Mouse (Mus musculus) heart, adult 2 months (tissue): ENCODE results near the gene Trp73. TPM values are rescaled to one million over a fixed set of nuclear protein-coding genes. Genes with fewer than 3 reads are reported as not detected.

ENCODE experiments used
- DNase-seq, 2 experiments: peaks; one replicate each; pipeline ENCODE4 v3.0.0; 2021
- H3K27ac ChIP-seq: fragments of 200-600 bp; 2 replicates; pipeline ENCODE4 v1.8.1; 2022
- H3K27me3 ChIP-seq: fragments of 200-500 bp; 2 replicates; pipeline ENCODE4 v1.6.1; 2012; ENCODE audit warnings: mild to moderate bottlenecking, low read length, inconsistent platforms, mixed read lengths; ENCODE audit not compliant: control insufficient read depth, insufficient read depth
- H3K36me3 ChIP-seq: fragments of 200-500 bp; 2 replicates; pipeline ENCODE4 v1.6.1; 2012; ENCODE audit warnings: low read length, inconsistent platforms; ENCODE audit not compliant: control insufficient read depth, insufficient read depth
- H3K4me1 ChIP-seq: fragments of 200-500 bp; 2 replicates; pipeline ENCODE4 v1.6.1; 2011; ENCODE audit warnings: low read length; ENCODE audit not compliant: control insufficient read depth, insufficient read depth
- H3K4me3 ChIP-seq: fragments of 200-600 bp; 2 replicates; pipeline ENCODE4 v1.8.1; 2022
- H3K79me2 ChIP-seq: fragments of 200-500 bp; replicated peaks from 2 replicates; pipeline ENCODE4 v1.6.1; 2012; ENCODE audit warnings: mild to moderate bottlenecking, inconsistent platforms, low read length, moderate library complexity, mixed read lengths; ENCODE audit not compliant: control insufficient read depth, insufficient read depth
- H3K9ac ChIP-seq: fragments of 200-500 bp; 2 replicates; pipeline ENCODE4 v1.6.1; 2012; ENCODE audit warnings: low read depth, mild to moderate bottlenecking, control low read depth, inconsistent platforms, low read length, mixed read lengths
- CTCF ChIP-seq: fragments of 200-600 bp; IDR thresholded peaks from 2 replicates; pipeline ENCODE4 v1.8.1; 2022; ENCODE audit warnings: antibody characterized with exemption, mild to moderate bottlenecking, moderate library complexity
- EP300 ChIP-seq: fragments of 200-500 bp; IDR thresholded peaks from 2 replicates; pipeline ENCODE4 v1.6.1; 2011; ENCODE audit warnings: low read depth, low read length, control low read depth; ENCODE audit not compliant: insufficient read depth
- POLR2A ChIP-seq: fragments of 200-500 bp; IDR thresholded peaks from 2 replicates; pipeline ENCODE4 v1.6.1; 2011; ENCODE audit warnings: mild to moderate bottlenecking, low read depth, low read length, control low read depth; ENCODE audit not compliant: insufficient read depth
- WGBS: fragments of 180-500 bp; shearing (Covaris S2); methylation state at CpG from one replicate; pipeline ENCODE4 v1.1.7; 2018; 5-methylcytosine and 5-hydroxymethylcytosine counted together
- intact Hi-C: fragments of 180-260 bp; cut with DNase I; formaldehyde crosslinking; loops from one replicate; pipeline ENCODE4 v1.15.1; 2025
- polyA plus RNA-seq: library from polyadenylated mRNA; depleted of rRNA; stranded (reverse); fragments of >200 nt; gene quantifications from 2 replicates; pipeline ENCODE4 v1.2.3, GENCODE M21; 2012
- total RNA-seq, 2 experiments: library from RNA; stranded (reverse); gene quantifications; 2 replicates each; pipeline ENCODE4 v1.2.3; 2021

The Trp73 gene
- total and polyA plus RNA-seq, 3 experiments: 0.39 TPM; not detected in 2

- Histone ChIP-seq H3K4me3 (no peak overlapping the region), H3K79me2 (no peaks in the 10 kb centered on the region), H3K4me1 (no peaks in the 10 kb centered on the region), H3K9ac (no peak overlapping the region), H3K27ac (no peak overlapping the region), H3K27me3 (no peaks in the 10 kb centered on the region; the same call in 1 of the 2 replicates), H3K36me3 (no peaks in the 10 kb centered on the region)
- intact Hi-C loops: no loop called here
- no peak for DNase-seq
- TF ChIP-seq CTCF: no peak
- no peak for TF ChIP-seq EP300
- no peak for TF ChIP-seq POLR2A
- 67% methylated on average over 11 of the region's 11 CpGs for WGBS
Measured at GRCm38 (mm10) chr4:154121800-154122199, 18.2 kb downstream of the Trp73 start.

DNA sequence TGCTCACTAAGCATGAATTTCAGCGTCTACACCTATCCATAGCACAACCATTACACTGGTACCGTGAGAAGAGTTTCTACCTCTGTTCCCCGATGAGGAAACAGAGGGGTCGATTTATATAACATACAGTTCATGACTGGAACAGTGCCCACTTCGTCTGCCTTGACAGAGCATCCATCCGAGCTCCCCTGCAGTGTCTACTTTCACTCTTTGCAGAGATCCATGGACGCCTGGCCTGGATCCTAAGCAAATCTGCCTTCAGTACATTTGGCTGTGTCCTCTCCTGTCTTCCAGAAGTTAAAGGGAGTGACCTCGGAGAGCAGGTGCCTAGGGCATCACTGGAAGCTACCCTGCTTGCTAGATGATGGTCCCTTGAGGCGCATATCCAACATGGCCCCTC is 20.8 kb downstream of the Trp73 start:
- H3K27me3 ChIP-seq: no peaks in the 10 kb centered on the region
- intact Hi-C loops: no loop called here
- no peaks in the 10 kb centered on the region for H3K36me3 ChIP-seq
- WGBS: 74% methylated on average over 9 of the region's 9 CpGs
- no peak overlapping the region for H3K27ac ChIP-seq
- no peak overlapping the region for H3K9ac ChIP-seq
- TF ChIP-seq CTCF (no peak), POLR2A (no peak), EP300 (no peak)
- no peak for DNase-seq
- no peak overlapping the region for H3K4me3 ChIP-seq
- no peaks in the 10 kb centered on the region for H3K4me1 ChIP-seq
- no peaks in the 10 kb centered on the region for H3K79me2 ChIP-seq

DNA sequence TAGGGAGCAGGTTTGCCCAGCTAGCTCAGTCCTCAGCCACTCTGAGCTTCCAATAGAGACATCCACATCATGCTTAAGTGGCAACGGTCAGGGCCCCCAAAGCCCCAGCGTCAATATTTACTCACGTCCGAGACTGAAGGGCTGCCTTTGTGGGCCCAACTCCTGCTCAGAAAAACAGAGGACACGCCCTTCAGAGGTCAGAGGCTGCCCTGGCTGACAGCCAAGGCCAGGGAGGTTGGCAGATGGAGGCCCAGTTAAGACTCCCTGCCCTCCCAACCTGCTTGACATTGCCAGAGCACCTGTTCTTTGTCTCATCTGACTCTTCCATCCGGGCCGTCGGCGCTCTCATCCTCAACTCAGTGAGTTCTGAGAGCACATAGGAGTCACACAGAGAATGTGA is 21.2 kb downstream of the Trp73 start:
- Histone ChIP-seq H3K36me3 (no peaks in the 10 kb centered on the region), H3K79me2 (no peaks in the 10 kb centered on the region), H3K9ac (no peak overlapping the region), H3K27me3 (no peaks in the 10 kb centered on the region), H3K27ac (no peak overlapping the region), H3K4me3 (no peak overlapping the region), H3K4me1 (no peaks in the 10 kb centered on the region)
- TF ChIP-seq EP300 (no peak), POLR2A (no peak), CTCF (no peak)
- DNase-seq: no peak
- 52% methylated on average over 9 of the region's 9 CpGs for WGBS
- intact Hi-C loops: no loop called here

- intact Hi-C loops: no loop called here
- no peak overlapping the region for H3K4me3 ChIP-seq
- H3K36me3 ChIP-seq: no peaks in the 10 kb centered on the region
- no peaks in the 10 kb centered on the region for H3K4me1 ChIP-seq
- TF ChIP-seq POLR2A (no peak), EP300 (no peak), CTCF (no peak)
- no peak for DNase-seq
- H3K79me2 ChIP-seq: no peaks in the 10 kb centered on the region
- H3K27ac ChIP-seq: no peak overlapping the region
- no peak overlapping the region for H3K9ac ChIP-seq
- no peaks in the 10 kb centered on the region; the same call in 1 of the 2 replicates for H3K27me3 ChIP-seq
- WGBS: 43% methylated on average over 7 of the region's 7 CpGs
Measured at GRCm38 (mm10) chr4:154116421-154116820, 23.6 kb downstream of the Trp73 start.

- intact Hi-C loops: no loop called here
Measured at GRCm38 (mm10) chr4:154109850-154110243, 30.2 kb downstream of the Trp73 start.

DNA sequence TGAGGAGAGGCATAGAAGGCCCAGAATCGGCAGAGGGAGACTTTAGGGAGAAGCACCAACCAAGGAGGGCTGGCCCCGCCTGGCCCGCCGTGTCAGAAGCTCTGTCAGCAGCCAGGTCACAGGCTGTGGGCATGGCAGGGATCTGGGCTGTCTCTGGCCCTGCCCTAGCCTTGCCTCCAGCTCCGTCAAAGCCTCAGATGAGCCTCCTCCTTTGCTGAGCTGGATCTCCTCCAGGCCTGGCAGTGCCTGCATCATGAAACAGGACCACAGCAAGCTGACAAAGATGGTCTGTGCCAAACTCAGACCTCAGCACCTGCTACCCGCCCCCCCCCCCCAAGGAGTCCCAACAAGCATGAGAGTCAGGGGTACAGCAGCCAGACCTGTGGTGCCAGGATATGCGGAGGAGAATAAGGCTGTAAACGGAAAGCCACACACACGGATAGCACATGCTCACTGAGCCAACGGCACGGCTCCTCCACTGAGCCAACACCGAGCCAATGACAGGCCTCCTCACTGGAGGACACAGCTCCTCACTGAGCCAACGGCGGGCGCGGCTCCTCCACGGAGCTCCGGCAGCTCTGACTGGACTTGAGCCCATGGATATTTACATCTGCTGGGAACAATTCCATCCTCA is 30.7 kb downstream of the Trp73 start:
- Histone ChIP-seq H3K27me3 (no peaks in the 10 kb centered on the region; the same call in 1 of the 2 replicates), H3K27ac (no peak overlapping the region), H3K4me1 (no peaks in the 10 kb centered on the region), H3K4me3 (no peak overlapping the region), H3K79me2 (no peaks in the 10 kb centered on the region), H3K9ac (no peak overlapping the region), H3K36me3 (no peaks in the 10 kb centered on the region)
- TF ChIP-seq CTCF: no peak
- no peak for TF ChIP-seq POLR2A
- TF ChIP-seq EP300: no peak
- DNase-seq: no peak
- intact Hi-C loops: no loop called here
- WGBS: 39% methylated on average over 18 of the region's 18 CpGs

More at GRCm38 (mm10) chr4:154109850-154110243, 30.2 kb downstream of the Trp73 start:
- TF ChIP-seq EP300: no peak
- TF ChIP-seq CTCF: no peak
- Histone ChIP-seq H3K27me3 (no peaks in the 10 kb centered on the region; the same call in 1 of the 2 replicates), H3K79me2 (no peaks in the 10 kb centered on the region), H3K27ac (no peak overlapping the region), H3K4me3 (no peak overlapping the region), H3K4me1 (no peaks in the 10 kb centered on the region), H3K36me3 (no peaks in the 10 kb centered on the region), H3K9ac (no peak overlapping the region)
- DNase-seq: no peak
- WGBS: 65% methylated on average over 11 of the region's 11 CpGs
